Mouse (Mus musculus): ENCODE data around the gene Scml4.

The Scml4 gene

DNA sequence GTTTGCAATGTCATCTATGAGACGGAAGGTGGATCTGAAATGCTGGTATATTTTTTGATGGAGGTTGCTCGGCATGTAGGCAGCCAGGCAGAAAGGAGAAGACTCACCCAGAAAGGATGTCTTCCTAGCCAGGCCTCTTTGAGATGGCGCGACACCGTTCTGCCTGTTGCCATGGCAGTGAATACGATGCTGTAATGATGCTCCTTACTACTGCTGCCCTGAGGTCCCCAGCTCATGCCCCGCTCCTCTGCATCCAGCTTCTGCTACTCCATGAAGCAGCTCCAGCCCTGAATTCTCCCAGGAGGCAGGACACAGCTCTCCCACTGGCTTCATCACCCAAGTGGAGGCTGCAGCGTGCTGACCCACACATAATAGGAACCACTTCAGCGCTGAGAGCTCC lies 130.8 kb downstream of the Scml4 start:
- no peak for DNase-seq (ENCODE audit: low spot score in 2 of 2)

- no peak for DNase-seq (ENCODE audit: low spot score in 2 of 2)
Measured at GRCm38 (mm10) chr10:42994331-42994782, 134.2 kb downstream of the Scml4 start.

GRCm38 (mm10) chr10:42995484-42995895 lies 135.3 kb downstream of the Scml4 start:
- DNase-seq (ENCODE audit: low spot score in 2 of 2): no peak

DNA sequence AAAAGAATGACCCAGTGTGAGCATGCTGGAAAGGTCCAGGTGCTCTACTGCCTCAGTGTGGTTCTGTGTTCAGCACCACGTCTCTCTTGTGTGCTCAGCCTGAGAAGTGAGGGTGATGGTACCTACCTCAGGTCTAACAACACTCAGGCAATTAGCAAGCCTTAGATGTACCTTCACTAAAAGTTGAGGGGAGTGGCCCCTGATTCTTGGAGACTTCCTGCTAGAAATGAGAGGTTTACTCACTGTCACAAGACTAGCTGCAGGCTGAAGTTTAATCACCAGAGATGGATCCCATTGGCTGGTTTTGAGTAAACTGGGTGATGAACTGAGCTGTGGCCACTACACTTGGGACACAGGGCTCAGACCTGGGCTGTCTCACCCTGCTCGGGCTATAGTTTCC lies 137.1 kb downstream of the Scml4 start:
- DNase-seq (ENCODE audit: low spot score in 2 of 2): no peak

DNA sequence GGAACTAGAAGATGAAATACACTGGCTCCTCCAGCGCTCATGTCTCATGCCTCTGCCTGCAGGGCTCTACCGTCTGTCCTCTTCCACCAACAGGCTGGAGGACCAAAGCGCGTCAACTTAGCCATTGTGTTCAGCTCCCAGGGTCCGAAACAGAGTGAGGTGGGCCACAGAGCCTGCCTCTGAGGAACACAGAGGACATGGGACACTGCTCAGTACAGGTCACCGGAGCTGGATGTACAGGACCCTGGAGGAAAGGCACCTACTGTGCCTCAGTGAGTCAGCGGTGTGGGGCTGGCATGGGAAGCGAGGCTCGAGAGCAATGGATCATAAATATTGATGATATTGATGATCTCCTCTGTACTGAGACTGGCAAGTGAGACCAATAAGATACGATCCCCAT lies 139.2 kb downstream of the Scml4 start:
- DNase-seq (ENCODE audit: low spot score in 2 of 2): no peak

DNA sequence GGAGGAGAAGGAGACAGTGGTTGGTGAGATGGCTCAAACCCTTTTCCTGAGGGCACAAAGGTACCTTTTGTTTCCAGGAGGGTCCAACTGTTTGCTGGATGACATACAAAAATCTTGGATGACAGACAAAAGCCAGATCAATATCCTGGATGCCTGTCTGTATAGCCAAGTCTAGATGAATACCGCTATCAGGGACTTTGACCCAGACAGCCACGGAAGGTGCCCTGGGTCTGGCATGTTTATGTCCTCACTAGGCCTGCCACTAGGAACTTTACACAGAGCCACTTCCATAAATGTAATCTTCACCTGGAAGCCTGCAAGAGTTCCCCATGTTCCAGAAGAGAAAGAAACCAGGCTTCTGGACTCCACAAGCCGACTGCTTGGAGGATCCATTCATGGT lies 141.3 kb downstream of the Scml4 start:
- DNase-seq (ENCODE audit: low spot score in 2 of 2): no peak

- no peak for DNase-seq (ENCODE audit: low spot score in 2 of 2)
Measured at GRCm38 (mm10) chr10:43002066-43002678, 142.0 kb downstream of the Scml4 start.

GRCm38 (mm10) chr10:43002721-43003465 lies 142.7 kb downstream of the Scml4 start:
- no peak for DNase-seq (ENCODE audit: low spot score in 2 of 2)

GRCm38 (mm10) chr10:43003466-43003757 lies 143.2 kb downstream of the Scml4 start:
- no peak for DNase-seq (ENCODE audit: low spot score in 2 of 2)

GRCm38 (mm10) chr10:43004174-43004734 lies 144.1 kb downstream of the Scml4 start:
- no peak for DNase-seq (ENCODE audit: low spot score in 2 of 2)

DNA sequence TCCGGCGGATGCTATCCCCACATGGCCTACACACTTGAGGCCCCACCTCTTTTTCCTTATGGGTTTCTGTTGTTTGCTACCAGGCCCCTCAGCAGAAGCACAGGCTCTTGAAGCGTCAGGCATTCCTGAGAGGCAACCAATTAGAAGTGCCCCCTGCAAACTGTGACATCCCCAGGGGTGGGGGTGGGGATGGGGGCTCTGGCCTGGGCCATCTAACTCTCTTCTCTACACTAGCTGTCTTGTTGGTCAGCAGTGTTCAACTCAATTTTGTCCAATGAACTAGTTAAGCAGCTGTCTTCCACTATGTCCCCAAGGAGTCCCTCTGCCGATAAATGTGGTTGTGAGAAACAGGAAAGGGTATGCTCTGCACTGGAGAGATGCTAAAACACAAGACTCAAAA lies 144.9 kb downstream of the Scml4 start:
- DNase-seq (ENCODE audit: low spot score in 2 of 2): no peak

DNA sequence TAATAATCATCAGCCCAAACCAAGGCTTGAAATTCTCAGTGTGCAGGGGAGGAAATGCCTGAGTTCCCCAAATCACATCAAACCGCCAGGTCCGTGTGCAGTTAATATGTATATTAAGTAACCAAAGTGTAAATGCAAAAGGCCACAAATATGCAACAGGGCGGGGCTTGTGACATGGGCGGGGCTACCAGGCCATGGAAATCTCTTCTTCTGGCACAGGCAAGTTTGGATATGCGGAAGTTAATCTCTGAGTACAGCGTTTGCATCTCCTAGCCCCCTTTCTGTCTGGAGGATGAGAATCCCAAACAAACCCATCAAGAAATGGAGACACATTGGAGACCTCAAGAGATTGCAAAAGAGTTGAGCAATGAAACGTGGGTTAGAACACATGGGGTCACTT lies 145.5 kb downstream of the Scml4 start:
- DNase-seq (ENCODE audit: low spot score in 2 of 2): no peak

DNA sequence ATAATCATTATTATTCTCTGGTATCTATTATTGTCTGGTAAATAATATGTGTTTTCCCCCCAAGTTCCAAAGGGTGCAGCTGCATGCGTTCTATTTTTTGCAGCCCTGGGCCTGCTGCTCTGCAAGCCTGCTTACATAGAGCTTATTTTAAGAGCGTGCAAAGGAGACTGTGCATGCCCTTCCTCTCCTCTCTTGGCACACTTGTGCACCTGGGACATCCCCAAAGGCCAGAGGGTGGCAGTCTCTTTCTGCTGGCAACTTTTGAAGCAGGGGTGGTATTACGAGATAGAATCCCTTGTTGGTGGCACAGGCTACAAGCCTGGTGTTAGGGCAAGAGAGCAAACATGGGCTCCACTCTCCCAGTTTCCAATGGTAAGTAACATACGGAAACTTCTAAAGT lies 146.4 kb downstream of the Scml4 start:
- no peak for DNase-seq (ENCODE audit: low spot score in 2 of 2)

DNA sequence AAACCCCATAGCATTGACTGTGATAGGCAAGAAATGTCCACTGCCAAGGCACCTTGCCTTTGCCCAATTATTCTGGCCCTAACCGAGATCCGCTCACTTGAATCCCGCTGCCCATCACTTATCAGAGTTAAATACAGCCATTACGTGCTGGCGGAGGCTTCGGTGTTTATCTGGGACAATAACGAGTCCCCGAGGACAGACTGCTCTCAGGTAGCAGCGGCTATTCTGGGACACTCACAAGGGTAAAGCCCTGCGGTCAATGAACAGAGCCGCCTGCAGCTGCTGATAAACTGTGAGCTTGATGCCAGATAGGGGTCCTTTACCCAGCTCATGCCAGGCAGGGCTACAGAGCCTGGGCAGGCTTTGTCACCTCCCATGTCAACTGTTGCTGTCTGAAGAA lies 147.9 kb downstream of the Scml4 start:
- DNase-seq (ENCODE audit: low spot score in 2 of 2): no peak
